Mouse (Mus musculus): Measurements from ENCODE around the gene Gpx7. TPM values are rescaled to one million over a fixed set of nuclear protein-coding genes. Genes with fewer than 3 reads are reported as not detected.

Gpx7 gene
- 0.54 to 1.2 TPM (median 1.1 TPM) in 4 replicates for total RNA-seq (2023; ENCODE audit: inconsistent age)

DNA sequence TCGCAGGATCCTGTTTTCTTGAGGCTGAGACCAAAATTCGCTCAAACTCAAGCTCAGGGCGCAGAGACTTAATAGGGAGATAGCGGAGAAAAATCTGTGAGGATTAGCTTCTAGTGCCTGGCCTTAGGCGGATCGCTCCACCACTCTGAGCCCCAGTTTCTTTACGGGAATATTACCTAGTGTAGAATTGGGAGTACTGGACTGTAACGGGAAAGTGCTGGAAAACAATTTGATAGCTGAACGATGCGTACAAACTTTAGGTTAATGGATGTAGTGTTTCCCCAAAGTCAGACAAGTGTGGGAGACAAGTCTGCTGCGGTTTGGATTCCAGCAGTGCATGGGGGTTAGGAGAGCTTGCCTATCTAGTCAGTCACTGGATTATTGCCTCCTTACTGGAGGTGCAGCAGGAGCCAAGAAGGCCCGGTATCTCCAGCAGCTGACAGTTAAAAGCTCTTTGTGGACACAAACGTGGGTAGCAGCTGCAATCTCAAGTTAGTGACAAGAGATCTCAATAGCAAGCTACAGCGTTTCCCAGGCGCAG is at the start of gene Gpx7:
TSS of gene Gpx7 (minus strand) at position 101 of the 541 bp plus-strand sequence.

GRCm38 (mm10) chr4:108383183-108383714 is 23.5 kb downstream of the Gpx7 start, which contains the start of gene Shisal2a:
Gene Shisal2a (minus strand): TSS chr4:108383349.

Other genes with a start within 250 kb of the Gpx7 start
- gene Echdc2, start 241.5 kb downstream of the Gpx7 start, total RNA-seq (2023; ENCODE audit: inconsistent age), result not detected in 4 replicates
- not detected in 4 replicates for gene Zyg11a, start 188.9 kb downstream of the Gpx7 start, total RNA-seq (2023; ENCODE audit: inconsistent age)
- 34.7 to 39.2 TPM (median 38.5 TPM) in 4 replicates for gene Zyg11b, start 105.9 kb downstream of the Gpx7 start, total RNA-seq (2023; ENCODE audit: inconsistent age)
- gene Coa7, start 78.8 kb downstream of the Gpx7 start, total RNA-seq (2023; ENCODE audit: inconsistent age), result 23.1 to 28.9 TPM (median 26.3 TPM) in 4 replicates
- gene Shisal2a, start 23.6 kb downstream of the Gpx7 start, total RNA-seq (2023; ENCODE audit: inconsistent age), result not detected in 4 replicates
- gene Tut4, start 52.5 kb upstream of the Gpx7 start, total RNA-seq (2023; ENCODE audit: inconsistent age), result 272 to 297 TPM (median 281 TPM) in 4 replicates
- 53.4 to 61.7 TPM (median 56.7 TPM) in 4 replicates for gene Prpf38a, start 172.4 kb upstream of the Gpx7 start, total RNA-seq (2023; ENCODE audit: inconsistent age)
- gene Orc1, start 172.5 kb upstream of the Gpx7 start, total RNA-seq (2023; ENCODE audit: inconsistent age), result 2.6 to 4.8 TPM (median 3.2 TPM) in 4 replicates
- gene Cc2d1b, start 213.0 kb upstream of the Gpx7 start, total RNA-seq (2023; ENCODE audit: inconsistent age), result 107 to 126 TPM (median 117 TPM) in 4 replicates